Mouse (Mus musculus): ENCODE data around the gene Arl2.
"Not testable (repeated sequence)": the region's sequence is repeated elsewhere in the genome, so short reads cannot be mapped to it uniquely, and the experiment has no call there.

The Arl2 gene

DNA sequence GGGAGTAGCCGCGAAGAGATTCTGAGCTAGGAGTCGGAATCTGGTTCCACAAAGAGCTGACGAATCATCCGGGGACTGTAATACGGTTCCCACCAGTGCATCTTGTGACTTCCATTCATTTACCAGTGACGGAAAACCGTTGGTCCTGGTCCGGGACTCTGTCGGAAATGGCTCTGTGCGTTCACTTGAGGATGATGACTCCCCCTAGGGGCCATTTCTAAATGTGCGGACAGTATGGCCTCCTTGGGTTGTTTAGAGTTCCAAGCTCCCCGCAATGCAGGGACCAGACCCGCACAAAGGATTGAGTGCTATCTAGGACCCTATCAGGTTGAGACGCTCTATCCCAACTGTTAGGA lies at the start of gene Arl2:
Arl2 (minus strand) TSS at position 155 of the 356 bp plus-strand sequence.
- peak; percentile 59 to 62 for DNase-seq (ENCODE audit: low spot score in 2 of 2)

DNA sequence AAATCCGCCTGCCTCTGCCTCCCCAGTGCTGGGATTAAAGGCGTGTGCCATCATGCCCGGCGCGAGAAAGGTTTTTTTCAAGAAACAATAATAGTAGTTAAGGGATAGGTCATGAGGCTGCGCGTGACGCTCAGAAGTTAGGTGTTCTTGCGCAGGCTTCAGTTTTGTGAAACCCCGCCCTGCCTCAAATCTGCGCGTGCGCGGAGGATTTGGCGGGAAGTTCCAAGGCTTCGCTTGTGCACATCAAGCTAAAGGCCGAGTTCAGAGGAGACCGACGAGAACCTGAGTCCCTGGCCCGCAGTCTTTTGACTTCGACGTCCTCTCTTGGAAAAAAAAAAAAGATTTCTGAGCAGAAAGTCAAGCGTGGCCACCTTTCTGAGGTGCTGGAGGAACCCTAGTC lies 42.8 kb upstream of the Arl2 start, which contains the start of gene Majin:
Majin (plus strand) TSS at position 258 of the 400 bp plus-strand sequence.
- no peak for DNase-seq (ENCODE audit: low spot score in 2 of 2)

GRCm38 (mm10) chr19:6182534-6182933 lies 41.2 kb upstream of the Arl2 start:
- no peak for DNase-seq (ENCODE audit: low spot score in 2 of 2)

GRCm38 (mm10) chr19:6181629-6182028 lies 40.3 kb upstream of the Arl2 start:
- DNase-seq (ENCODE audit: low spot score in 2 of 2) = no peak

DNA sequence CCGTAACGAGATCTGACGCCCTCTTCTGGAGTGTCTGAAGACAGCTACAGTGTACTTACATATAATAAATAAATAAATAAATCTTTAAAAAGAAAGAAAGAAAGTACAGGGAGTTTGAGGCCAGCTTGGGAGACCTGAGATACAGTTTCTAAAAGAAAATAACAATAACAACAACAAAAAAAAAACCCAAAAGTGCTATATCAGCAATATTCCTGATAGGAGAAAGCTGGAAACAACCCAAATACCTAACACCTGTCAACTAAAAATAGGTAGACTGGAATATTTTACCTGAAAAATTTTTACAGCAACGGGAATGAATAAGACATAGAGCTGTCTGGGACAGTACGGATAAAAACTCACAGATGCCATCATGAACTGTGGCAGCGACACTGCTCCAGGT lies 37.4 kb upstream of the Arl2 start:
- no peak for DNase-seq (ENCODE audit: low spot score in 2 of 2)

DNA sequence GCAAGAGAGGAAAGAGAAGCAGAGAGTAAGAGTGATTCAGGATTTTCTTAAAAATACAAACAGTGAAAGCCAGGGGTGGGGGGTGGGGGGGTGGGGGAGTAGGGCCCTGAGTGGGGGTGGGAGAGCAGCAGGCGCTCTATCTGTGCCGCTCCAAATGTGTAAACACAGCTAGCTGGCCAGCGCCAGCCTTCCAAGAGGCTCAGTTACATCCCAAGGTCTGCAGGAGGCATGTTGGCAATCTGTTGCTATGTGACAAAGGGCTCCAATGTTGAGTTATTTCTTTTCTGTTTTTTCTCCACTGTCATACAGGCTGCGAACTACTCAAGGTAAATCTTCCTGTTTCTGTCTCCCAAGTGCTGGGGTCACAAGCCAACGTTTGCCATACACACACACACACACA lies 33.4 kb upstream of the Arl2 start:
- no peak for DNase-seq (ENCODE audit: low spot score in 2 of 2)

DNA sequence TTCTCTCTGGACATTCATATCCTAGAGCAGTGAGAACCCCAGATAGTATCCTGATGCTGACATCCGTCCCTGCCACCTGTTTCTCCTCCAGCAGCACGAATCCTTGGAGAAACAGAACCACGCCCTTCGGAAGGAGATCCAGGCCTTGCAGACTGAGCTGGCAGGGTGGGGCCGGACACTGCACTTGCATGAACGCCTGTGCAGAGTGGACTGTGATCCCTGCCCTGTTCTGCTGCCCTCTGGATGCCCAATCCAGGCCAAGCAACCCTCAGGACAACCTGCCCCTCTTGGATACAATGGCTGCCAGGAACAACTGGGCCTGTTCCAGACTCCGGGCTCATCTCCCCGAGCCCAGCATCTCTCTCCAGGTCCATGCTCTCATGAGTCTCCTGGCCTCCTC lies 29.9 kb upstream of the Arl2 start:
- DNase-seq (ENCODE audit: low spot score in 2 of 2) = no peak

DNA sequence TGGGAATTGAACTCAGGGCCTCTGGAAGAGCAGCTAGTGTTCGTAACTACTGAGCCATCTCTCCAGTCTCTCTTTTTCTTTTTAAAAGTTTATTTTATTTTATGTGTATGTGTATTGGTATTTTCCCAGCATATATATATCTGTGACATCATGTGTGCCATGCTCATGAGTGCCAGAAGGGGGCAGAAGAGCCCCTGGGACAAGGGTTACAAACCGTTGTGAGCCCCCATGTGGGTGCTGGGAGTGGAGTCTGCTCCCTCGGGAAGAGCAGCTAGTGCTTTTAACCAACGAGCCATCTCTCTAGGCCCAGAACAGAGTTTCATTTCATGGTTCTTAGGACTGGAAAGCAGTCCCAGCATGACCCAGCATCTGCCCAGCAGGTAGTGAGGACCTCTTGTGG lies 25.4 kb upstream of the Arl2 start:
- DNase-seq (ENCODE audit: low spot score in 2 of 2) = no peak

- no peak for DNase-seq (ENCODE audit: low spot score in 2 of 2)
Observed at GRCm38 (mm10) chr19:6163872-6164547, 22.7 kb upstream of the Arl2 start.

DNA sequence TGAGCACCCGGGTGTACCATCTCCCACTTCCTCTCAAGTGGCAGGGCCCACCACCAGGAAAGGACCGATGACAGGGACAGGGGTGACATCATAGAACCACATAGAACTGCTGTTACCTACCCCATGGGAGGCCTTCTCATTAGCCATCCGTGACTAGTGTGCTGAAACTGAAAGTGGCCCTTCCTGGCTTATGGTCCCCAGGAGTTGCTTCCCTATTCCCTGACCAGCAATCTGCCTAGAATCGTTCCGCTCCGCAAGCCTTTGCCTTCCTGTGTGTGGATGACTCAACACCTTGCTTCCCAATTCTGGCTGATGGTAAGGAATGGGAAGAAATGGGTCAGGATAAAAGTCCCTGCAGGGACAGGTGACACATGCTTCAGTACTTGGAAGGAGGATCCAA lies 15.9 kb upstream of the Arl2 start:
- no peak for DNase-seq (ENCODE audit: low spot score in 2 of 2)

- no peak for DNase-seq (ENCODE audit: low spot score in 2 of 2)
Observed at GRCm38 (mm10) chr19:6156372-6156771, 15.0 kb upstream of the Arl2 start.

GRCm38 (mm10) chr19:6155174-6155573 lies 13.8 kb upstream of the Arl2 start:
- no peak for DNase-seq (ENCODE audit: low spot score in 2 of 2)

DNA sequence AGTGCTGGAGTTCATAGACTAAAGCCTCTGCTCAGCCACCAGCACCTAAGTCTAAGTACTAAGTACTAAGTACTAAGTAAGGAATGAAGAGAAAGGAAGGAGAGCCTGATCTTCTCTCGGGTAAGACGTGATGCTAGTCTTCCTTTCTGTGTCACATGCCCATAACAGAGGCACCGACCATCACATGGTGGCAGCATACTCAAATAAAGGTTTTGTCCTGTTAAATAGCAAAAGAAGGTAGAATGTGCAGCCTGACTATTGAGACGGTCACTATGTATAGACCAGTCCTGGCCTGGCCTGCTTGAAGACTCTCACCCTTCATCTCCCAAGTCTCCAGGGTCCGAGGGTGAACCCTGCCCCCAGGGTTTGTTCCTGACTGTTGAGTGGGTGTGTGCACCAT lies 3.5 kb upstream of the Arl2 start:
- DNase-seq (ENCODE audit: low spot score in 2 of 2) = no peak

DNA sequence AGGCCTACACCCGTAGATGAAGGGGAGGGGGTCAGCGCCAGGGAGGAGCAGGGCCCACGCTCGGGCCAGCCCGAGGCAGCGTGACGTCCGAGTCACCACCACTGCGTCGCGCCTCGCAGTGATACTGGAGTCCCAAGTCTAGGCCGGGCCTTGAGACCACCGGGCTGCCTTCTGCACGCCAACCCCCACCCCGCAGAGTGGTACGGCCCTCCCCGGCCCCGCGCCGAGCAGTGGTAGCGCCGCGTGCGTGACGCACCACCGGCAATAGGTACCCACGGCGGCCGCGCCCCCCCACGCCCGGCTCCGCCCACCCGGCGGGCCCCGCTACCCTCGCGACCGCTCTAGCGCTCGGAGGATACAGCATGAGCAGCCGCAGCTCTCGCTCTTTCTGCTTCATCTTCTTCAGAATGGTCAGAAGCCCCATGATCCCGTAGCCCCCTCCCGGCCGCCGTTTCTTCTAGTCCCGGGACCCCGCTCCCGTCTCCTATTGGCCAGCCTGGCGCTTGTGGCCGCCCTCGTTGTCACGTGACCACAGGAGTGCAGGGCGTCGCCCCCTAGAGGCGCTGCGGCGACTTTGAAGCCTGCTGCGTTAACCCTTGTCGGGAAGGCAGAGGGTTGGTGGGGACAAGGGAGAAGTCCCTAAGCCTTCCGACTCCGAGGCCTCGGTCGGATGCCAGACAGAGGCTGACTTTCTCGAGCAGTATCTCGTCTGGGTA lies 512 bp downstream of the Arl2 start, which contains the start of gene Batf2:
Batf2 (plus strand) TSS at position 306 of the 716 bp plus-strand sequence.
- DNase-seq (ENCODE audit: low spot score in 2 of 2) = peak; percentile 88 to 90

DNA sequence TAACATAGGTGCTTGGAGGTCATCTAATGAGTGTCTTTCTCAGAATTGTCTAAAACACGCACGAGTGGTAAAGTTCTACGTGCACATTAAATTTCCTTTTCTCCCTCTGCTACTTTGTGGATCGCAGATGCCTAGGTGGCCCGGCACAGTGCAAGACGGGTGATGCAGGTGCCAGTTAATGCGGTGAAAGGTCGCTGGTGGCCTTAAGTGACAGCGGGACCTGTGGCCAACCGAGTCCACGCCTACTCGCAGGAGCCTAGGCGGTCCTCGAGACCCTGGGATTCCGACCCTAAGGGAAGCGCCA lies 1.0 kb downstream of the Arl2 start:
- no peak for DNase-seq (ENCODE audit: low spot score in 2 of 2)

- DNase-seq (ENCODE audit: low spot score in 2 of 2) = no peak
Observed at GRCm38 (mm10) chr19:6139701-6140100, 1.6 kb downstream of the Arl2 start.

- DNase-seq (ENCODE audit: low spot score in 2 of 2) = no peak
Observed at GRCm38 (mm10) chr19:6136397-6136796, 5.0 kb downstream of the Arl2 start.

GRCm38 (mm10) chr19:6133197-6133596 lies 8.2 kb downstream of the Arl2 start:
- not testable (repeated sequence) for DNase-seq (ENCODE audit: low spot score in 2 of 2)

DNA sequence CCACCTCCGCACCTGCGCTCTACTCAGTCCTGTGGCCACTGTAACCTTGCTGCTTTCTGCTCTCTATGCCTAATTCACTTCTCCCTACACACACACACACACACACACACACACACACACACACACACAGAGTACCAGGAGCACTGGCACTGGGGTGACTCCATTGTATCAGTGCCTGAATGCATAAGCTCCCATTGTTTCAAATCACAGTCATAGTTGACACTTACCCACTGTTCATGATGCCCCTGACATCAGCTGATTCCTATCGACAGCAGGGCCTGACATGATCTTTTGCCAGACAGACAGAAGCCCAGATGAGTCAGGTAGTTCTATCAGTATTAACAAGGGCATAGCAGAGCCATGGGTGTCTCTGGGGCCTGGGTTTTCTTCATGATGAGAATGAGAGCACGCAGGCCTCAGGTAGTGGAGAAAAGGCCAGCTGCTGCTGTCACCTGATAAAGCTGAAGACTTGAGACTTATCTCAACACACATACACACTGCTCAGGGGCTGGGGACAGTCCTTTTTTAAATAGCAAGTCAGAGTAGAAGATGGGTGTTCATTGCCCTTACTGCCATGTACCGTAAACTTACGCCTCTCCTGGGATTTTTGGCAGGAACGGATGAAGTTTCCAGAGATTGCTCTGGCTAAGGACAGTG lies 9.0 kb downstream of the Arl2 start:
- DNase-seq (ENCODE audit: low spot score in 2 of 2) = no peak

DNA sequence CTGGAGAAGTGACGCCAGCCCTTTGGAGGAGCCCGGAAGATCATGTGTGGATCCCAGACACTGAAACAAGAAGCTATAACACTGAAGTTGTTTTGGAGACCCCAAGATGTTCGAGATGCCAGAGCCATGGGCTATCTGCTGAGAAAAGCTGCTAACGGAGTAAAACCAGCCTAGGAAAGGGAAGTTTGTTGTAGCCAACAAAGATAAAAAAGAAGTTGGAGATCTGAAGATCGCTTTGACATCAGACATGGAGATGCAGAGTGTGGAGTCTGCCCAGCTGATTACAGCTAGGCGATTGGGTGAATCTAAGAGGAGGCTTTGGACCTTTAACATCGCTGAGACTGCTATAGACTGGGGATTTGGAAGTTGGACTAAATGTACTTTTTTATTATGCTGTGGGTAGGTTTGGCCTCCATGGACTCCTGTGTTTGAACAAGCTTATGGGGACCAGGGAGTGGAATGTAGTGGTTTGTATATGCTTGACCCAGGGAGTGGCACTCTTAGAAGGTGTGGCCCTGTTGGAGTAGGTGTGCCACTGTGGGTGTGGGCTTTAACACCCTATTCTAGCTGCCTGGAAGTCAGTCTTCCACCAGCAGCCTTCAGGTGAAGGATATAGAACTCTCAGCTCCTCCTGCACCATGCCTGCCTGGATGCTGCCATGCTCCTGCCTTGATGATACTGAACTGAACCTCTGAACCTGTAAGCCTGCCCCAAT lies 10.8 kb downstream of the Arl2 start:
- DNase-seq (ENCODE audit: low spot score in 2 of 2) = not testable (repeated sequence)

DNA sequence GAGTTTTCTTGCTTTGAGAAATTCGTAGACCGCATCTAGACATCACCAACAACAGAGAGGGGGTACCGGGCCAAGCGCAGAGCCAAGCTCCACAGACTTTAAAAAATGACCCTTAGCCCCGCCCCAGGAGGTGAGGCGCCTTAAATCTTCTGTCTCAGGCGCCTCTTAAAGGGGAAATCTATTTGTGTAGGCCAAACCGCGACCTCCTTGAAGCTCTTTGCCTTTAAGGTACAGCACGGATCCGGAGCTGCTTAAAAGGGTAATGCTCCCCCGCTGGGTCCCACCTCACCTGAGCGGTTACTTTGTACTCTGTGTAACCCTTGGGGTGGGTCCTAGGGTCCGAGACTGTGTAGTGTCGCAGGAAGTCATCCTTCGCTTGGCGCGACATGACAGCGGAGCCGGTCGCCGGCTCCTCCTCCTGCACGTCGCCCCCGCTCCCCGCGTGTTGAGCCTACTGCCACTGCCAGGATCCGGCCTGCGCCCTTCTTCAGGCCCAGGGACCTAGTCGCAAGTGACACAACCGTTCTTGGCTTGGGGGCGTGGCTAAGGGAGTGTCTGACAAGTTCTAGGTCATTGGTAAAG lies 13.5 kb downstream of the Arl2 start, which contains the start of gene Snx15:
Snx15 (minus strand) TSS at position 545 of the 582 bp plus-strand sequence.
- DNase-seq (ENCODE audit: low spot score in 2 of 2) = peak; percentile 88 to 91
